Mouse (Mus musculus) liver, embryonic 14.5 days (tissue): ENCODE results near the gene Usp15.

ENCODE experiments used
- CTCF ChIP-seq: IDR thresholded peaks from 2 replicates; pipeline ENCODE4 v1.5.1; 2016; ENCODE audit warnings: antibody characterized with exemption, low read depth, control low read depth
- EP300 ChIP-seq: IDR thresholded peaks from 2 replicates; pipeline ENCODE4 v1.6.1; 2016; ENCODE audit warnings: antibody characterized with exemption, low read depth

DNA sequence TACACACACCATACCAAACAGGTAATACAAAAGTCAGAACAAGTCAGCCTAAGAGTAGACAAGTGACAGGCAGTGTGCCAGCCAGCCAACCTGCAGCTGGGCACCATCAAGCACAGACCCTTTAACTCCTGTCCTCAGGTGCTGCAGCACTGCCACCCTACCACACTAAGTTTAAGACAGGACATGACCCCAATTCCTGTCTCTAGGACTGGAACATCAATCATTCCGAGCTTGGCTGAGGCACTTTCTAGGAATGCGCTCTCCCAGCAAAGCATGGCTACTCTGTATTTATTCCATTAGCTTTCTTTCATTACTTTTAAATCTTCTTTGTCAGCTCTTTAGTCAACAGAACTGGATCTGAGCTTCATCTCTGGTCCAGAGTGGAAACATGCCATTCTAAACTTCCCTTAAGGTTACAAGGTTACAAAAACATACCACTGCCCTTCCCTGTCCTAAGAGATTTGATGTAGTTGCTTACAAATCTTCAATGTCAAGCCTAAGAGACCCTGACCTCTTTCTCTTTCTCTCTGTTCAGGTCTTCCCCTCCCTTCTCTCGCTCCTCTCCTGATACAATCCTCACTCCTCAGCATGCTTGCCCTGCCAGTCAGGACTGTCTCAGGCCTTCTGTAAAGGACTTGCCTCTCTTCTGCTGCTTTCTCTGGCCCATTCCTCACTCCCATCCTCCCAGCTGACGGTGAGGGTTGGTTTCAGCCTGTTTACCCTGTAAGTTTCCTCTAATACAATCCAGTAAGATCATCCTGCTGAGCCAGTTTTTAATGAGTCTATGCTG, 48.6 kb downstream of the Usp15 start:
- TF ChIP-seq CTCF (no peak), EP300 (no peak)
